Mouse (Mus musculus): ENCODE measurements at regions not wholly inside any gene's neighbourhood (a gene's known extent, or its start where the extent isn't known, plus 50 kb on each side); places are given as distances from the start of the nearest gene placed in this dataset.

DNA sequence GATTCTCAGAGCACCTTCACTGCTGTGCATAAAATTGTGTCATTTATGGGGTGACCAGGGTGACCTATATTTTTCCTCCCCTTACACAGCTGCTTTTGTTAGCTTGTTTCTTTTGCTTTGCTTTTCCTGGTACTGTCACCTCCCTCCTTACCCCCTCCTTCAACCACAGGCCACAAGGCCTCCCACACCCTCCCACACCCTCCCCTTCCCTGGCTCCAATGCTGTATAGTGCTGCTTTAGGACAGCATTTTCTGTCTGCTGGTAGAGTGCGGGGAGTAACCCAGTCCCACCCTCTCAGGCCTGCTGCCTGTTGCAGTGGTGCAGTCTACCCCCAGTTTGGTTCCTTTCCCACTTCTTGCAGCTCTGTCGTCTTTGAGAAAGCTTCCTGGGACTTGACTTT lies 209.5 kb downstream of the Dcdc2c start:
- Histone ChIP-seq H3K4me2 (ENCODE audit: low read depth, low read length) (no peak overlapping the region), H3K36me3 (ENCODE audit: control insufficient read depth, insufficient read depth) (no peaks in the 10 kb centered on the region), H3K9ac (ENCODE audit: low read length) (no peak overlapping the region), H3K27me3 (ENCODE audit: control insufficient read depth, insufficient read depth, low read length) (no peaks in the 10 kb centered on the region), H3K9me3 (replicated peaks; ENCODE audit: control insufficient read depth, low read length) (no peaks in the 10 kb centered on the region), H3K27ac (ENCODE audit: low read length) (no peak overlapping the region), H3K4me1 (ENCODE audit: control insufficient read depth, insufficient read depth, low read length) (no peaks in the 10 kb centered on the region), H3K4me3 (ENCODE audit: low read length) (no peak overlapping the region)
- ATAC-seq (replicated peaks; ENCODE audit: extremely low read depth, insufficient read depth, low FRiP score) = no peak
- 65% methylated on average over 2 of the region's 2 CpGs for WGBS

DNA sequence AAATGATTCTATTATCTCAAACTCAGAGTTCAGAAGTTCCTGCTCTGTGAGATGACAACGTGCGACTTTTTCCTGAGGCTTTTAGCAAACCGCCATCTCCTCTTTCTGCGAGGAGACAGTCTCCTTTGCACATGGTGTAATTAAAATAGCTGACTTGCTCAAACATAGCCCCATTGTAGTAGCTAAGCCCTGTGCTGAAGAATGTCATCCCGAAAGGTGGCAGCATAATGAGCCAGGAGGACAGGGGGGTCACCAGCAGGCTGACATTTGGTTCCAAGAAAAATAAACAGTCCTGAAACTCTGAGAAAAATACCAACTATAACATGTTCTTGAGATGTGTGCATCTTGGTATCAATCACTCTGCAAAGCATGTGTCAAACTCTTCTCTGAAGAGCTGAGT lies 219.6 kb downstream of the Dcdc2c start:
- H3K27ac ChIP-seq (ENCODE audit: low read length) = no peak overlapping the region
- no peak overlapping the region for H3K4me3 ChIP-seq (ENCODE audit: low read length)
- no peak overlapping the region for H3K4me2 ChIP-seq (ENCODE audit: low read depth, low read length)
- H3K9ac ChIP-seq (ENCODE audit: low read length) = no peak overlapping the region
- H3K4me1 ChIP-seq (ENCODE audit: control insufficient read depth, insufficient read depth, low read length) = no peaks in the 10 kb centered on the region
- no peak for ATAC-seq (replicated peaks; ENCODE audit: extremely low read depth, insufficient read depth, low FRiP score)
- H3K27me3 ChIP-seq (ENCODE audit: control insufficient read depth, insufficient read depth, low read length) = no peaks in the 10 kb centered on the region
- 35% methylated on average over 5 of the region's 5 CpGs for WGBS
- H3K36me3 ChIP-seq (ENCODE audit: control insufficient read depth, insufficient read depth) = no peaks in the 10 kb centered on the region
- H3K9me3 ChIP-seq (replicated peaks; ENCODE audit: control insufficient read depth, low read length) = no peaks in the 10 kb centered on the region; the same call in 1 of the 2 replicates

DNA sequence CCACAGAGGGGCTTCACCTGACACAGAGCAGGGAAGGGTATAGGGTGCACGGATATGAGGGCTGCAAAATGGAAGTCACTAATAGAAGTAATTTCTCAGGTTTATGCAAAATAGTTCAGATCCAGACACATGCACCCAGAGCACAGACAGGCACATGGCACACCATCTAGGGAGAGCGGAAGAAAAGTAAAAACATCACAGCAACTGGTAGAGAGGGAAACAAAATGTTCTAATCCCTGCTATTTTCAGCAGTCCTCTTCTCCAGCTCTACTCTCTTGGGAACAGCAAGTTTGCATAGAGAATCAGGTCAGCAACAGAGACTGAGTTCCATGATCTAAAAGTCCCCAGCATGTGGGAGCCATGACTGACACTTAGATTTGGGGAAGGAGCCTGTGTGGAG lies 220.4 kb downstream of the Dcdc2c start:
- no peaks in the 10 kb centered on the region; the same call in 1 of the 2 replicates for H3K9me3 ChIP-seq (replicated peaks; ENCODE audit: control insufficient read depth, low read length)
- H3K4me3 ChIP-seq (ENCODE audit: low read length) = no peak overlapping the region
- no peaks in the 10 kb centered on the region for H3K36me3 ChIP-seq (ENCODE audit: control insufficient read depth, insufficient read depth)
- H3K27me3 ChIP-seq (ENCODE audit: control insufficient read depth, insufficient read depth, low read length) = no peaks in the 10 kb centered on the region
- H3K4me1 ChIP-seq (ENCODE audit: control insufficient read depth, insufficient read depth, low read length) = no peaks in the 10 kb centered on the region
- no peak overlapping the region for H3K9ac ChIP-seq (ENCODE audit: low read length)
- 79% methylated on average over 2 of the region's 2 CpGs for WGBS
- H3K27ac ChIP-seq (ENCODE audit: low read length) = no peak overlapping the region
- ATAC-seq (replicated peaks; ENCODE audit: extremely low read depth, insufficient read depth, low FRiP score) = no peak
- no peak overlapping the region for H3K4me2 ChIP-seq (ENCODE audit: low read depth, low read length)

DNA sequence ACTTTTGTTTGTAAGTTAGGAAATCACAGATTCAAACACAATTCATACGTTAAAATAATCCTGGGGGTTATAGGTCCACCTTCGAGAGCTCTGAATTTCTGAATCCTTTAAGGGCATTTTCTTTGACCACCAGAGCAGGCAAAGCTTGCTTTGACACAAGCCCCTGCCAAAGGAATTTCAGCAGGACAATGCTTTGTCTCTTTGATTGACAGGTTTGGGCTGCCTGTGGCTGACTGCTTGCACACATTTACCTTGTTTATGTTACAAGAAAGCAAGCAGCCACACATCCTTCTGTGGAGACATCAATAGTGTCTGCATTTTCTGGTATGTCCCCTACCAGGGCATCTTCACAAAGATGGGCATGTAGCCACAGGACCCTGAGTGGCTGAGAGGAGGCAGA lies 228.5 kb downstream of the Dcdc2c start:
- WGBS = 50% methylated on average over 2 of the region's 2 CpGs
- H3K9me3 ChIP-seq (replicated peaks; ENCODE audit: control insufficient read depth, low read length) = no peaks in the 10 kb centered on the region
- no peak overlapping the region for H3K4me2 ChIP-seq (ENCODE audit: low read depth, low read length)
- no peaks in the 10 kb centered on the region for H3K27me3 ChIP-seq (ENCODE audit: control insufficient read depth, insufficient read depth, low read length)
- H3K27ac ChIP-seq (ENCODE audit: low read length) = no peak overlapping the region
- no peak overlapping the region for H3K9ac ChIP-seq (ENCODE audit: low read length)
- H3K4me3 ChIP-seq (ENCODE audit: low read length) = no peak overlapping the region
- H3K36me3 ChIP-seq (ENCODE audit: control insufficient read depth, insufficient read depth) = no peaks in the 10 kb centered on the region
- no peak for ATAC-seq (replicated peaks; ENCODE audit: extremely low read depth, insufficient read depth, low FRiP score)
- no peaks in the 10 kb centered on the region for H3K4me1 ChIP-seq (ENCODE audit: control insufficient read depth, insufficient read depth, low read length)

DNA sequence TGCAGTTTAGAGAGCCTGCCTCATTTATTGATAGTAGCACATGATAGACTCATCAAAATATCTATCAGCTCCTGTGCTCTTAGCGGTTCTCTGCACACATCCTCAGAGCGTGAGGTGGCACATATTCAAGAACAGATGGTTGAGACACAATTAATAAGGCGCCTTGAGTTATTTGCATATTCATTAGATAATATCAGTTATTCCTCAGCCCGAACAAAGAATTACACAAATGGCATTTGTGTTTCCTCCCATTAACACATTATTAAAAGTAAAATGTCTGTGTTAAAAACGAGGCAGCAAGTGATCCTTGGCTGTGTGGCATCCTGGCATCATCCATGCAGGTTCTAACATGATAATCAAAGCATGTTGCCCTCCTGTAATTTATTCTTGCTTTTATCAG lies 243.0 kb downstream of the Dcdc2c start:
- Histone ChIP-seq H3K27ac (ENCODE audit: low read length) (no peak overlapping the region), H3K4me1 (ENCODE audit: control insufficient read depth, insufficient read depth, low read length) (no peaks in the 10 kb centered on the region), H3K27me3 (ENCODE audit: control insufficient read depth, insufficient read depth, low read length) (no peaks in the 10 kb centered on the region), H3K9me3 (replicated peaks; ENCODE audit: control insufficient read depth, low read length) (no peaks in the 10 kb centered on the region), H3K4me3 (ENCODE audit: low read length) (no peak overlapping the region), H3K9ac (ENCODE audit: low read length) (no peak overlapping the region), H3K36me3 (ENCODE audit: control insufficient read depth, insufficient read depth) (no peaks in the 10 kb centered on the region), H3K4me2 (ENCODE audit: low read depth, low read length) (no peak overlapping the region)
- ATAC-seq (replicated peaks; ENCODE audit: extremely low read depth, insufficient read depth, low FRiP score) = no peak
- 80% methylated on average over 5 of the region's 5 CpGs for WGBS

DNA sequence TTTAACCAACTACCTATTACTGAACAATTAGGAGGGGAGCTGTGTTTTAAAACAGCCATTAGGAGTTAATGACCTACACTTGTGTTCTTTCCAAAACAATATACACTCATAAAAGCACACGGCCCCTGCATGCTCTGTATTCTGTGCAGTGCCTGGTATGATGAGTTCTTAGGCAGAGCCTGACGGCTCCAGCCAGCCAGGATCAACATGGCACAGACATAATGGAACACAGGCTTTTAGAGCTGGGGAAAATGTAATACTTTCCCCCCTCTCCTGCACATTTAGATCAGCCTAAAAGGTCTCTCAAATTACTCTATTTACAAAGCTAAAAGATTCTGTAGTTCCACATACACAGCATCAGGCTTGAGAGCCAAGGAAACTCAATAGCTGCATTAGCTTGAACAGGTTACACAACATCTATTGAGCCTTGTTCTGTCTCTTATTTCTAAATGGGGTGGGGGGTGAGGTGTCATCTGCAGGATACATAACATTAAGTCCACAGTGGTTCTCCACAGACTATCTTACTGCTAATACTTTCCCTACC lies 250.1 kb downstream of the Dcdc2c start:
- no peaks in the 10 kb centered on the region for H3K4me1 ChIP-seq (ENCODE audit: control insufficient read depth, insufficient read depth, low read length)
- H3K4me3 ChIP-seq (ENCODE audit: low read length) = no peak overlapping the region
- no peaks in the 10 kb centered on the region for H3K36me3 ChIP-seq (ENCODE audit: control insufficient read depth, insufficient read depth)
- H3K9ac ChIP-seq (ENCODE audit: low read length) = no peak overlapping the region
- H3K27me3 ChIP-seq (ENCODE audit: control insufficient read depth, insufficient read depth, low read length) = no peaks in the 10 kb centered on the region
- H3K9me3 ChIP-seq (replicated peaks; ENCODE audit: control insufficient read depth, low read length) = 0 out of 2 replicates have a peak, but pooled peaks cover 2% of the 10 kb centered on the region
- no peak for ATAC-seq (replicated peaks; ENCODE audit: extremely low read depth, insufficient read depth, low FRiP score)
- 71% methylated on average over 2 of the region's 2 CpGs for WGBS
- no peak overlapping the region for H3K27ac ChIP-seq (ENCODE audit: low read length)
- no peak overlapping the region for H3K4me2 ChIP-seq (ENCODE audit: low read depth, low read length)

DNA sequence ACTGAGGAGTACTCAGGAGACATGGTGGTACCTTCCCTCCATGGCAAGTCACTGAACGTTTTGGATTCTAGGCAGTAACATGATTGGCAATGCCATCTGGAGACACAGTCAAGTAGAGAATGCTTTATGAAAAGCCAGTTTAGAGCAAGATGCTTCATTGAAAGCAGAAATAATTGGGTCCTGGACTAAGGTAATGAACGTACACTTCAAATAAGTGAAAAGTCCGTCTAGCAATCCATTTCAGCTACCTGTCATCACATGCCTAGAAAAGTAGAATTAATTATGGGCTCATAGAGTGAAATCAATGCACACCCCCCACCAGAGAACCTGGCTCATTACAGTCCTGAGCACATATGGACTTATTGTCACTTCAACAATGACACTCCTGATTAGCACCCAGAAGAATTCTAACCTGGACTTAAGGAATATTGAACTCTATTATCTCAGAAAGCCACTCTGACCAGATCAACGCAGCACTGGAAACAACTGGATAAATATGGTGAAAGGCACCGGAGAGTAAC lies 263.8 kb downstream of the Dcdc2c start:
- Histone ChIP-seq H3K4me2 (ENCODE audit: low read depth, low read length) (no peak overlapping the region), H3K9ac (ENCODE audit: low read length) (no peak overlapping the region), H3K4me1 (ENCODE audit: control insufficient read depth, insufficient read depth, low read length) (no peaks in the 10 kb centered on the region), H3K27me3 (ENCODE audit: control insufficient read depth, insufficient read depth, low read length) (no peaks in the 10 kb centered on the region), H3K27ac (ENCODE audit: low read length) (no peak overlapping the region), H3K9me3 (replicated peaks; ENCODE audit: control insufficient read depth, low read length) (no peaks in the 10 kb centered on the region), H3K36me3 (ENCODE audit: control insufficient read depth, insufficient read depth) (no peaks in the 10 kb centered on the region), H3K4me3 (ENCODE audit: low read length) (no peak overlapping the region)
- no peak for ATAC-seq (replicated peaks; ENCODE audit: extremely low read depth, insufficient read depth, low FRiP score)
- 83% methylated on average over 5 of the region's 5 CpGs for WGBS

DNA sequence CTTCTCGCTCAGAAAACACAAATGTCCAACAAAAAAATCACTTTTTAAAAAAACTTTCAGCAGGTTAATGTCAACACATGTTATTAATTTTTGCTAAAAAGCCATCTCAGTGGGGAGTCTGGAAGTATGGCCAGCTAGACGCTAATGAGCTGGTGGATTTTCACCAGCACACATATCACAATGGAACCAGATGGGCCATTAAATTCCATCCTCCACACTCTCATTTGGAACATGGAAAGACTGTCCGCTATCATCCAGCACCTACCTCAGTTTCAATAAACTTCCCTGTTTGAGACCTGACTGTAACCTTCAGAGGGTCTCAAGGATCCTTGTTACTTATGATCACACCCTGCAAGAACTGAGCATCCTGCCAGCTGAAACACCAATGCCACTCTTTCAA lies 296.7 kb downstream of the Dcdc2c start:
- H3K9me3 ChIP-seq (replicated peaks; ENCODE audit: control insufficient read depth, low read length) = peaks cover 5% of the 10 kb centered on the region
- 81% methylated on average over 3 of the region's 3 CpGs for WGBS

DNA sequence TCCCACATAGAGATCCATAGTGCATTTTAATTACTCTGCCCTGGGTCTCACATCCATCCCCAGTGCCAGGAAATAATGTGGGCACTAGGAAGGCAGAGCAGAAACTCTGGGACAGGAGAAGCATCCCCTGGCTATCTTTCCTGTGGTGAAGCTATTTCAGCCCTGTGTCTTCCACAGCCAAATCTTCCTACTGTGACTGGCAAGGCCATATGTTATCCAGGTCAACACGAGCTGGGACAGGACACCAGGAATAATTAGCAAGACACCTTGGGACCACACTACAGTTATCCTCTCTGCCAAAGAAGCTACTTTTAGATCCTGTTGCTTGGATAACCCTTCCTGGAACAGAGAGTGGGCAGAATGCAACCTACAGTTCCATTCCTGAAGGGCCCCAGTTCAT lies 301.7 kb downstream of the Dcdc2c start:
- no peaks in the 10 kb centered on the region for H3K36me3 ChIP-seq (ENCODE audit: control insufficient read depth, insufficient read depth)
- H3K4me2 ChIP-seq (ENCODE audit: low read depth, low read length) = no peak overlapping the region
- H3K4me3 ChIP-seq (ENCODE audit: low read length) = no peak overlapping the region
- H3K9me3 ChIP-seq (replicated peaks; ENCODE audit: control insufficient read depth, low read length) = no peaks in the 10 kb centered on the region
- H3K27ac ChIP-seq (ENCODE audit: low read length) = no peak overlapping the region
- WGBS = 61% methylated on average over 1 of the region's 1 CpGs
- no peaks in the 10 kb centered on the region for H3K27me3 ChIP-seq (ENCODE audit: control insufficient read depth, insufficient read depth, low read length)
- H3K9ac ChIP-seq (ENCODE audit: low read length) = no peak overlapping the region
- no peak for ATAC-seq (replicated peaks; ENCODE audit: extremely low read depth, insufficient read depth, low FRiP score)
- H3K4me1 ChIP-seq (ENCODE audit: control insufficient read depth, insufficient read depth, low read length) = no peaks in the 10 kb centered on the region

More for the DNA sequence above, 296.7 kb downstream of the Dcdc2c start:
- no peak for ATAC-seq (replicated peaks; ENCODE audit: extremely low read depth, insufficient read depth, low FRiP score)
- no peaks in the 10 kb centered on the region for H3K36me3 ChIP-seq (ENCODE audit: control insufficient read depth, insufficient read depth)
- no peak overlapping the region for H3K4me2 ChIP-seq (ENCODE audit: low read depth, low read length)
- H3K27me3 ChIP-seq (ENCODE audit: control insufficient read depth, insufficient read depth, low read length) = no peaks in the 10 kb centered on the region
- no peak overlapping the region for H3K4me3 ChIP-seq (ENCODE audit: low read length)
- H3K27ac ChIP-seq (ENCODE audit: low read length) = no peak overlapping the region
- no peaks in the 10 kb centered on the region for H3K4me1 ChIP-seq (ENCODE audit: control insufficient read depth, insufficient read depth, low read length)
- no peak overlapping the region for H3K9ac ChIP-seq (ENCODE audit: low read length)

Measured in heart, embryonic 16.5 days (tissue).